Mouse (Mus musculus): ENCODE data around the gene Nyap1.

DNA sequence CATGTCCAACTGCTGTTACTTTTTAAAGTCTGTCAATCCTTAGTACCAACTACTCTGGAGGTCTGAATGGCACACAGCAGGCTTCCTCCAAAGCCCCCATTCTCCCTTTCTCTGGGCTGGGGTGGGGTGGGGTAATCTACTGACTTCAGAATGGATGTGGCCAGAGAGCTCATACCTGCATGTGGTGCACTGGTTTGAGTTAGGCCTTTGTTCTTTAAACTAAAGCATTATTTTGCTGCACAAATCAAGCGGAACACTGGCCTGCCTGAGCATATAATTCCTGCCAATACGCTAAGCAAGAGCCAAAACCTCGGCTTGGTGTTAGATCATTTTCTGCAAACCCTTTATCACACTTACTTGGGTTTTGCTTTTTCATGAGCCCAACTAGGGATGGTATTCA, 46.6 kb downstream of the Nyap1 start:
- TF ChIP-seq CTCF (conservative IDR thresholded peaks at IDR 0.05; ENCODE audit: low read length): no peak
- no peak for TF ChIP-seq POU5F1 (IDR thresholded peaks at IDR 0.05; ENCODE audit: borderline replicate concordance, low read length)
